Mouse (Mus musculus) cerebellum, adult 2 months (tissue): ENCODE data around the gene Spsb1.

ENCODE experiments used
- CTCF ChIP-seq: fragments of 200-500 bp; IDR thresholded peaks from 2 replicates; pipeline ENCODE4 v1.5.1; 2011; ENCODE audit warnings: low read depth, mild to moderate bottlenecking, control low read depth, low read length, moderate library complexity, borderline replicate concordance; ENCODE audit not compliant: insufficient read depth
- POLR2A ChIP-seq: fragments of 200-500 bp; IDR thresholded peaks from 2 replicates; pipeline ENCODE4 v1.6.1; 2011; ENCODE audit warnings: low read length, control low read depth, borderline replicate concordance; ENCODE audit not compliant: insufficient read depth

DNA sequence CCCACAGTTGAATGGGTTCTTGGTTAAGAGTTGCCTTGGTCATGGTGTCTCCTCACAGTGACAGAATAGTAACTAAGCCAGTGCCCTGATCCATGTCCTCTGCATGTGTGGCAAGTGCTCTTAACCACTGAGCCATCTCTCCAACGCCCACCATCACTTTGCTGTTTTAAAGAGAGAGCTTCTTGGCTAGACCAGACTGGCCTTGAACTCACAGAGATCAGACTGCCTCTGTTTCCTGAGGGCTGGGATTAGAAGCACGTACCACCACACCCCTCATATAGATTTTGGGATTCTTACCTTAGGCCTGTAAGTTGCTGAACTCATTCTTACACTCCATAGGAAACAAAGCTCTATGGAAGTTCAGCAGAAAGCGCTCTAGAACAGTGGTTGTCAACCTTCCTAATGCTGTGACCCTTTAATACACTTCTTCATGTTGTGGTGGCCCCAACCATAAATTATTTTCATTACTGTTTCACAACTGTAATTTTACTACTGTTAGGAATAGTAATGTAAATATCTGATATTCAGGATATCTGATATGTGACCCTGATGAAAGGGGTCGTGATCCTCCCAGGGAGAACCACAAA is 101.1 kb downstream of the Spsb1 start:
- TF ChIP-seq POLR2A (no peak), CTCF (no peak)
